Mouse (Mus musculus) heart, postnatal 36 days (tissue): ENCODE results near the gene Mllt3. TPM values are rescaled to one million over a fixed set of nuclear protein-coding genes. Genes with fewer than 3 reads are reported as not detected.

Source experiments
- DNase-seq, 2 experiments: peaks; one replicate each; pipeline ENCODE4 v3.0.0; 2021 to 2022
- intact Hi-C: fragments of 180-260 bp; cut with DNase I; formaldehyde crosslinking; loops from one replicate; pipeline ENCODE4 v1.15.1; 2025
- total RNA-seq, 2 experiments: library from RNA; stranded (reverse); gene quantifications; 2 replicates each; pipeline ENCODE4 v1.2.3; 2021

The Mllt3 gene
- 10 to 100 TPM; 10.5 to 14.9 TPM for total RNA-seq

GRCm38 (mm10) chr4:88033216-88033653 is at the start of gene Mllt3:
TSS of gene Mllt3 (minus strand) at chr4:88033364.
- peak; percentile 94 for DNase-seq
- intact Hi-C loops: loop anchor here (2.0 kb wide), 1 partner anchor 244 kb away; no protein-coding TSS in a partner anchor

GRCm38 (mm10) chr4:88082381-88082780 is 49.2 kb upstream of the Mllt3 start:
- intact Hi-C loops: no loop called here
- DNase-seq: no peak

GRCm38 (mm10) chr4:88081885-88082284 is 48.7 kb upstream of the Mllt3 start:
- DNase-seq: no peak

DNA sequence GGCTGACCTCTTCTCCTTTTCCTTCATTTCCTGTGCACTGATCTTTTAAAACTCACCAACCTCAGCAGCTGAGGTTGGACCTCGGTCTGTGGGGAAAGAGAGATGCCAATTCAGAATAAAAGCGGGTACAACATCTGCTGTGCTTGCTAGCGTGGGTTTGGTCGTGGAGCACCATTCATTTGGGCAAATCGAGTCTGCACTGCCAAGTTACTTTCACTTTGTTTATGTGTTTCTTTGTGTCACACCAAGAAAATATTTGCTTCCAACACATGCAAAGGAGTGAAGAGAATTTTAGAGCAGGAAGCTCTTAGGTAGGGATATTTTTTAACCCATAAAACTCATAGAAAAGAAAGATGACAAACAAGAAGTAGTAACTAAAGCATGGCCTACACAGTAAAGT is 48.3 kb upstream of the Mllt3 start:
- intact Hi-C loops: no loop called here
- DNase-seq: no peak

More at GRCm38 (mm10) chr4:88081885-88082284, 48.7 kb upstream of the Mllt3 start:
- intact Hi-C loops: no loop called here

DNA sequence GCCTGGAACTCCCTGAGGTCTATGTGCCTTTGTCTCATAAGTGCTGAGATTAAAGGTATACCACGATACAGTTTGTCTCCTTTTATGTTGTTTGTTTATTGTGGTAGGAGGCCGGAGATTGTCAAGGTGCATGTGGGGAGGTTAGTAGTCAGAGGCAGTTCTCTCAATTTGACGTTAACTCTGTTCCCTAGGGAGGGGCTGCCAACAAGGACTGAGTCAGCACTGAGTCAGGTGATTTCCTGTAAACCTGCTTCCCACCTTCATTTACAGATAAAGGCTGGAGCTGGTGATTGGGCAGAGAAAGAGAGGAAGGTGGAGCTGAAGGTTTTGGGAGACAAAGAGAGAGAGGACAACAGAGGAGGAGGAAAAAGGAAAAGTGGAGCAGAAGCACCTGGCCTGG is 45.8 kb upstream of the Mllt3 start:
- no peak for DNase-seq
- intact Hi-C loops: no loop called here

DNA sequence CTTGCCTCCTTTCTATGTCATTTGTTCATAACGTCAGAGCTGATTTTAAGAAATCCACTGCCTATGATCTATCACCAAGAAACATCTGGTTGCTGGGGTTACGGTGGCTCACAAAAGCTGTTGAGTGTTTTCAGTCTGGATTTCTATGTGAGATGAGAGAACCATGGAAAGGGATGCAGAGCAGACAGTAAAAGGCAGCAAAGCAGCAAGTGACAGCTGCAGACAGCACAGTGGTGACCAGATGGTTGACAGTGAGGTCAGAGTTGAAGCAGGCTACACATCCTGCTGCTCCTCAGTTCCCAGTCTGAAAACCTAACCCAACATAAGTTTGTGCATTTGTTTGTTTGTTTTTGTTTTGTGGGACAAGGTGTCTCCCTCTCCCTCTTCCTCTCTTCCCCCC is 42.2 kb upstream of the Mllt3 start:
- no peak for DNase-seq
- intact Hi-C loops: no loop called here

DNA sequence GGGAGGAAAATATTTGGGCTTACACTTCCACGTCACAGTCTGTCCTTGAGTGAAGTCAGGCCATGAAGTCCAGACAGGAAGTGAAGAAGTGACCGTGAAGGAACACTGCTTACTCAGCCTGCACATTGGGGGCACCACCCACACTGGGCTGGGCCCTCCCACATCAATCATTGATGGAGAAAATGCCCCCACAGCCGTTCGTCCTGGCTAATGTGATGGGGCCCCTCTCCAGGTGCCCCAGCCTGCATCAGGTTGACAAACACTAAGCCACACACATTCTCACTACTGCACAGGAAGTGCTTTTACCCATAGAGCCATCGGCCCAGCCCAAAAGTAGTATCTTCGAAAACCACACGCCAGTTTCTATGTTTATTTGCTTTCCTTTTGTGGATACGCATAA is 13.1 kb upstream of the Mllt3 start:
- intact Hi-C loops: no loop called here
- no peak for DNase-seq

DNA sequence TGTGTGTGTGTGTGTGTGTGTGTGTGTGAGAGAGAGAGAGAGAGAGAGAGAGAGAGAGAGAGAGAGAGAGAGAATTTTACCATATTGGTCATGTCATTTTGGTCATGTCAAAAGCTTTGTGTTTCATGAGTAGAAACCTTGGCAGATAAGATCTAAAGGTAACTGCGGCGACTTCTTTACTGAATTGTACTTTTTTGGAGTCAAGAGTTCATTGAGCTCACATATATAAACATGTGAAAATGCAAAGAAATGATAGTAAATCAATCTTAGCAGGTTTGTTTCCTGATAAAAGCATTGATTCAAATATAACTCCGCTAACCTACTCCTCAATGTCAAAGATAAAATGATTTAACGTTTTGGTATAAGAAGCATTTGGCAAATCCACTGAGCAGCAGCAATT is 12.0 kb upstream of the Mllt3 start:
- DNase-seq: no peak
- intact Hi-C loops: no loop called here

GRCm38 (mm10) chr4:88035361-88035760 is 2.2 kb upstream of the Mllt3 start:
- intact Hi-C loops: loop anchor here (1.0 to 5.0 kb wide), 4 partner anchors 267 to 668 kb away; no protein-coding TSS in a partner anchor
- DNase-seq: peak; percentile 40 to 57

DNA sequence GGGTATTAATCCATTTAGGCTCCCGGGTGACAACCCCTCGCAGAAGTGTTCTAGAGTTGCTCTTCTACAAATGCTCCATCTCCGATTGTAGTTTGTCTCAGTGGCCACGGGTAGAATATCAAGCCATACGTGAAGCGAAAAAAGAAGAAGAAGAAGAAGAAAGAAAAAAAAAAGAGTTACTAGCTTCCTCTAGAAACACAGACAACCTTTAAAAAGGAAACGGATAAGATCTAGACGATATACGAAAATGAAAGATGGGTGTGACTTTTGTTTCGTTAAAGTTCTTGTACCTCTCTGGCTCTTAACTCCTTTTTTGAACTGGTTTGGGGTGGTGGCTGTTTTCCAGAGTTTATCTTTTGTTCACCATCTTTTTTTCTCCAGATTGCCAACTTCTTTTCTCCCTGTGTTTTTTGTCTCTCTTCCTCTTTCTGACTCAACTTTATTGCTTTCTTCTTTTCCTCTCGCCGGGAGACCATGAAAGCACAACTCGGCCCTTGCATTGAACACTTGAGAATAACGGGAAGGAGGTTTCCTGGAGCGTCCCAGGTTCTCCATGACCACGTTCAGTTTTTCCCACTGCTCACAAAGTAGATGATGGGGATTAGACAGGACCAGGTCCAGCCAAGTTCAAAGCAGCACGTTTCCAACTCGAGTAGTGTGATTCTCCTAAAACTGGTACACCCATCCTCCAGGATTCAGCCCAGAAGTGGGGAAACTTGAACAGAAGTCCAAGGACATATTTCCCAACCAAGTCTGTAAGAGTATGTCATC is 1.4 kb upstream of the Mllt3 start:
- peak in 1 of 2 experiments; percentile 9 for DNase-seq
- intact Hi-C loops: loop anchor here (1.0 to 5.0 kb wide), 5 partner anchors 61 to 667 kb away; no protein-coding TSS in a partner anchor

GRCm38 (mm10) chr4:88033729-88034386 is 694 bp upstream of the Mllt3 start:
- DNase-seq: peak; percentile 14 to 19
- intact Hi-C loops: loop anchor here (1.0 to 2.0 kb wide), 4 partner anchors 61 to 511 kb away; no protein-coding TSS in a partner anchor

DNA sequence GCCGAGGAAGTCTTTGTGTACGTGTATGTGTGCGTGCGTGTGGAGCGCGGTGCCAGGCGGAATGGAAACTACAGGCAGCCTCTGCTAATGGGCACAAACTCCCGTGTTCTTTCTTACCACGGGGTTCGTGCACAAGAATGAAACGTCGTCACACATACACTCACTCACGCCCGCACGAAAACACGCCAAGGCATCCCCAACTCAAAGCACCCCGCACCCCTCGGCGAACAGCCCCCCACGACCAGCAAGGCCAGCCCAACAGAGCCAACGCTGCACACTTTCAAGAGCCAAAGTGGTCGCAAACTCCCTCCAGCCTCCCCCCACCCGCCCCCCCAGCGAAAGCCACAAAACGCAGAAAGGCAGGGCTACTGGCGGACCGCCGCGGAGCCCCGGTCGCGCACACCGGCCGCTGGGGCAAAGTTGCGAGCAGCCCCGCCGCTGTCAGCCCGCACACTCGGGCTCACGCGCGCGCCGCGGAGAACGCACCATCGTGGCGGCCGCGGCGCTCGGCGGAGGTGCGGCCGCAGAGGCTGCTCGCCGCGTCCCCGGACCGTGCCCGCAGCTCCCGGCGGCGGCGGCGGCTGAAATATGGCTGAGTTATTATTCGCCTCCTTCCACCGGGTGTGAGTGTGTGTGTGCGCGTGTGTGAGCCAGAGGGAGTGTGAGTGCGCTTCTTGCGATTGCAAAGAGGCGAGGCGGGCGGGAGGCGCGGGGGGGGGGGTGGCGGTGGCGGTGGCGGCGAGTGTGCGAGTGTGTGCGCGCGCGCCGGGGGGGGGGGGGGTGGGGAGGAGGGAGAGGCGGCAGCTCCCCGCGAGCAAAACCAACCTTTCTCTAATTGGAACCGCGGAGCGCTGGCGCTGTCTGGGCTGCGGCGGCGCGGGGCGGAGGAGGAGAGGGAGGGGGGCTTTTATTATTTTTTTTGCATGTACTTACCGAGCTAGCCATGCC is 739 bp downstream of the Mllt3 start:
- DNase-seq: peak; percentile 52 to 62
- intact Hi-C loops: loop anchor here (2.0 kb wide), 1 partner anchor 244 kb away; no protein-coding TSS in a partner anchor

- DNase-seq: peak; percentile 17 to 31
- intact Hi-C loops: loop anchor here (2.0 kb wide), 1 partner anchor 243 kb away; no protein-coding TSS in a partner anchor
Measured at GRCm38 (mm10) chr4:88031211-88032150, 1.7 kb downstream of the Mllt3 start.

DNA sequence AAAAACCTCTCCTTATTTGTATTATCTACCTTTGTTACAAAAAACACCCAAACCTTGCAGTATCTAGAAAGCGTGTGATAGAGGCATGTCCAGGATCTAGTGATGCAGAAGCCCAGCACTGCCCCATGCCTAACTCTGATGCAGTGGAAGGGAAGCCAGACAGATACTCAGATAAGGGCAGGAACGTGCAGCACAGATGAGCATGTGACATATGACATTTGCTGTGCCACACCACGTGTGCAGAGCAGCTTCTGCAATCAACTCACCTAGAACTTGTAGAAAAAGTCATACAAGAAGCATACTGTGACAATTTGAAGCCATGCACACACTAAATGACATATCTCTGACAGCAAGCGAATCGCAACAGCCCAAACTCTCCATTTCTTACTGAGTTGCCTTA is 9.6 kb downstream of the Mllt3 start:
- intact Hi-C loops: no loop called here
- DNase-seq: no peak

DNA sequence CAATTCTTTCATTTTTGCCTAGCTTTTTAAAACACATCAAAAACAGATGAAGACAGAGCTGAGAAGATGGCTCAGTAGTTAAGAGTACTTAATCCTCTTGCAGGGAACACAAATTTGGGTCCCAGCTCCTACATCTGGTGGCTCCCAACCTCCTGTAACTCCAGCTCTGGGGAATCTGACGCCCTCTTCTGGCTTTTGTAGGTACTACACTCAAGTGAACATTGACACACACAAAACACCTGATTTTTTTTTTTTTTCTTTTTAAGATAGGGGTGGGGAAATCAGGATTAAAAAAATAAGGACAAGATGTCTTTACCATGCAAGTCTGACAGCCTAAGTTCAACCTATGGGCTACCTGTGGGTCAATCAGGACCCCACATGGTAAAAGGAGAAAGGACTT is 10.5 kb downstream of the Mllt3 start:
- no peak for DNase-seq
- intact Hi-C loops: no loop called here

- DNase-seq: no peak
- intact Hi-C loops: no loop called here
Measured at GRCm38 (mm10) chr4:88020421-88020820, 12.7 kb downstream of the Mllt3 start.

- intact Hi-C loops: no loop called here
- DNase-seq: no peak
Measured at GRCm38 (mm10) chr4:88019645-88020044, 13.5 kb downstream of the Mllt3 start.

DNA sequence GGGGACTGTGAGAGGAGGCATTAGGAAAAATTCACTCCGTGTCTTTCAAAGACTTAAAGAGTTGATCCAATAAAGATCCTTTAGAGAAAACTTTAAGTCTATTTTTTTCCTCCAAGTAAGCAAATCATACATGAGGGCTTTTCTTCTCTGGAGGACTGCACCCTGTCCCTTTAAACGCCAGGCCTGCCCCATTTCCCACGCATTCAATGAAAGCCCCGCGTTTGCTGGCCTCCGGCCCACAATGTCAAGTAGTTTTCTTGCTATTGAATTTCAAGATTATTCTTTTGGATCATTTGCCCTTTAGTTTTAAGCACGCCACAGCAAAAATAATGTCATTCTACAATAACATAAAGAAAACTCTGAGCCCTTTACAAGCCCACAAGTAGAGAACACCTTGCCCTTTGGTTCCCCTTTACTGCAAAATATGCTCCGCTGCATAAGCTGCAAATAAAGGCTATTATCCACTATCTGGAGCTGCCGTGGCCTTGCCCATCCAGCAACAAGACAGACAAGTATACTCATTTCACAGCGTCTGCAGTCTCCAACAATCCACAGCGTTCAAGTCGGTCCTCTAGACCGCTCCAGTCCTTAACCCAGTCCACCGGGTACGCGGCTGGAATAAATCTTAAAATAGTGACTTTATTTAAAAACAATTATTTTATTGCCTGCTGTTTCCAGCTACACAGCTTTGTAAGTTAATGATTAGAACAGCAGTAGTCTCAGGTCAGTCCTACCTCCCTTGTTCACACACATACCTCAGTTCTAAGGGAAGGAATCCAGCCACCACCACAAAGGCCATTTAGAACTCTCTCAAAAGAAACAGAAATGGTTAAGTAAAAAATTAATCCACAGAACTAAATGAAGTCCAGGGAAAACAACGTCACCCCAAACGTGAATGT is 15.5 kb downstream of the Mllt3 start:
- DNase-seq: no peak
- intact Hi-C loops: no loop called here
